In genomic region chr3:121602082-121602561, GRCm38 (mm10) we compare ENCODE assay signal across 8 mouse cellular contexts.
DNase-seq lines count a peak whose midpoint lies in the region; ATAC-seq and TF ChIP-seq lines count a peak whose summit lies in the region.

No protein-coding gene starts in this region.

- TF ChIP-seq RAD21 in CH12.LX (IDR thresholded peaks at IDR 0.05; ENCODE audit: low read depth, low read length): no peak

- no peak overlapping the region for H3K4me2 ChIP-seq in CH12.LX (ENCODE audit: insufficient read depth, low read depth, poor library complexity, severe bottlenecking)
- no peak overlapping the region for H3K4me2 ChIP-seq in intestine, embryonic 14.5 days (ENCODE audit: low read length)
- H3K4me2 ChIP-seq in lung, embryonic 15.5 days: no peak overlapping the region
- no peak overlapping the region for H3K4me2 ChIP-seq in neural tube, embryonic 15.5 days
- H3K4me2 ChIP-seq in hindbrain, embryonic 13.5 days: no peak overlapping the region

- ATAC-seq in Patski: peak; percentile 95
- ATAC-seq in intestine, embryonic 14.5 days (replicated peaks; ENCODE audit: low FRiP score, low TSS enrichment, low read depth): peak; percentile 70
- ATAC-seq in lung, embryonic 15.5 days (ENCODE audit: borderline replicate concordance, extremely low read depth, low FRiP score, low TSS enrichment): peak; percentile 34; the same call in 1 of the 2 replicates
- ATAC-seq in neural tube, embryonic 15.5 days (ENCODE audit: low FRiP score): no peak
- no peak for ATAC-seq in hindbrain, embryonic 13.5 days (ENCODE audit: low FRiP score)

- H3K27me3 ChIP-seq in CH12.LX (replicated peaks): no peaks in the 10 kb centered on the region
- H3K27me3 ChIP-seq in Patski: no peaks in the 10 kb centered on the region
- no peaks in the 10 kb centered on the region for H3K27me3 ChIP-seq in intestine, embryonic 14.5 days (replicated peaks; ENCODE audit: control insufficient read depth, insufficient read depth, low read length)
- no peaks in the 10 kb centered on the region for H3K27me3 ChIP-seq in lung, embryonic 15.5 days
- no peaks in the 10 kb centered on the region for H3K27me3 ChIP-seq in neural tube, embryonic 15.5 days (replicated peaks)
- H3K27me3 ChIP-seq in hindbrain, embryonic 13.5 days: no peaks in the 10 kb centered on the region

- TF ChIP-seq CTCF in CH12.LX (conservative IDR thresholded peaks at IDR 0.05 in 1 of 2, IDR thresholded peaks at IDR 0.05 in 1 of 2; ENCODE audit: low read depth in 2 of 2, low read length in 2 of 2) (no peak), Patski (IDR thresholded peaks at IDR 0.05) (no peak)

- H3K79me2 ChIP-seq in CH12.LX (replicated peaks; ENCODE audit: control insufficient read depth, extremely low read depth, insufficient read depth, poor library complexity, severe bottlenecking): no peaks in the 10 kb centered on the region

- H3K36me3 ChIP-seq in CH12.LX (replicated peaks in 1 of 2; ENCODE audit: control insufficient read depth in 1 of 2, insufficient read depth in 1 of 2, low read length in 1 of 2): no peaks in the 10 kb centered on the region
- H3K36me3 ChIP-seq in intestine, embryonic 14.5 days (ENCODE audit: control insufficient read depth, insufficient read depth, low read length): no peaks in the 10 kb centered on the region
- no peaks in the 10 kb centered on the region for H3K36me3 ChIP-seq in lung, embryonic 15.5 days
- H3K36me3 ChIP-seq in neural tube, embryonic 15.5 days: no peaks in the 10 kb centered on the region
- no peaks in the 10 kb centered on the region for H3K36me3 ChIP-seq in hindbrain, embryonic 13.5 days

- CTCF ChIA-PET in Patski (lab: Charles Lee): interaction anchor here (0.9 to 2.2 kb wide), 9 partner anchors 8 to 121 kb away, joined by 3 to 11 read pairs (median 5); partner anchors contain the start of gene F3

- WGBS in intestine, embryonic 14.5 days: 52% methylated on average over 8 of the region's 8 CpGs
- WGBS in lung, embryonic 15.5 days: 38% methylated on average over 8 of the region's 8 CpGs
- 58% methylated on average over 8 of the region's 8 CpGs for WGBS in neural tube, embryonic 15.5 days
- WGBS in hindbrain, embryonic 13.5 days: 53% methylated on average over 8 of the region's 8 CpGs

- H3K4me3 ChIP-seq in CH12.LX (replicated peaks in 1 of 3; ENCODE audit: low read depth in 2 of 3, low read length in 2 of 3, poor library complexity in 1 of 3): no peak overlapping the region
- no peak overlapping the region for H3K4me3 ChIP-seq in intestine, embryonic 14.5 days (ENCODE audit: low read depth, low read length)
- no peak overlapping the region for H3K4me3 ChIP-seq in lung, embryonic 15.5 days
- H3K4me3 ChIP-seq in neural tube, embryonic 15.5 days (replicated peaks): no peak overlapping the region
- H3K4me3 ChIP-seq in hindbrain, embryonic 13.5 days: no peak overlapping the region

- H3K9me3 ChIP-seq in CH12.LX (replicated peaks; ENCODE audit: low read length): no peaks in the 10 kb centered on the region
- H3K9me3 ChIP-seq in intestine, embryonic 14.5 days (ENCODE audit: control insufficient read depth, low read length): no peaks in the 10 kb centered on the region
- H3K9me3 ChIP-seq in lung, embryonic 15.5 days: no peaks in the 10 kb centered on the region
- no peaks in the 10 kb centered on the region for H3K9me3 ChIP-seq in neural tube, embryonic 15.5 days (replicated peaks)
- H3K9me3 ChIP-seq in hindbrain, embryonic 13.5 days: no peaks in the 10 kb centered on the region

- DNase-seq in CH12.LX (ENCODE audit: extremely low read depth) (no peak), Patski (ENCODE audit: low read depth, low spot score) (peak; percentile 91)
- DNase-seq in intestine, embryonic 14.5 days (ENCODE audit: low spot score): no peak
- no peak for DNase-seq in thymus, postnatal 14 days
- no peak for DNase-seq in right cerebral cortex, postnatal 4 days

- no peak overlapping the region for H3K9ac ChIP-seq in CH12.LX (ENCODE audit: insufficient read depth, low read depth)
- H3K9ac ChIP-seq in intestine, embryonic 14.5 days (ENCODE audit: low read length): no peak overlapping the region
- H3K9ac ChIP-seq in lung, embryonic 15.5 days: no peak overlapping the region
- no peak overlapping the region for H3K9ac ChIP-seq in neural tube, embryonic 15.5 days (replicated peaks)
- H3K9ac ChIP-seq in hindbrain, embryonic 13.5 days: no peak overlapping the region

- no peak for TF ChIP-seq POLR2A in CH12.LX (IDR thresholded peaks at IDR 0.05; ENCODE audit: low read depth, low read length)

- peaks cover 4 to 16% of the 10 kb centered on the region in 2 experiments for H3K4me1 ChIP-seq in CH12.LX (ENCODE audit: control insufficient read depth in 1 of 2, insufficient read depth in 2 of 2)
- peaks cover 28% of the 10 kb centered on the region for H3K4me1 ChIP-seq in intestine, embryonic 14.5 days (replicated peaks; ENCODE audit: control insufficient read depth, insufficient read depth, low read length)
- peaks cover 38% of the 10 kb centered on the region for H3K4me1 ChIP-seq in lung, embryonic 15.5 days
- H3K4me1 ChIP-seq in neural tube, embryonic 15.5 days: peaks cover 9% of the 10 kb centered on the region
- peaks cover 12% of the 10 kb centered on the region for H3K4me1 ChIP-seq in hindbrain, embryonic 13.5 days (replicated peaks)

- in situ Hi-C loops in CH12.LX (cut with MboI; ENCODE audit: low pct_ligation_motif_present, low pct_unique_long_range_greater_than_20kb, low sequenced_read_pairs) (no loop called here), Patski (cut with MboI; ENCODE audit: low pct_unique_long_range_greater_than_20kb) (no loop called here)

- dilution Hi-C loops in CH12.LX (cut with MboI; ENCODE audit: extremely low pct_ligation_motif_present, extremely low pct_unique_long_range_greater_than_20kb, low sequenced_read_pairs): no loop called here

- no peak overlapping the region for H3K27ac ChIP-seq in CH12.LX (ENCODE audit: insufficient read depth, low read depth)
- peak overlapping the region; percentile 48 for H3K27ac ChIP-seq in intestine, embryonic 14.5 days (ENCODE audit: low read depth)
- H3K27ac ChIP-seq in lung, embryonic 15.5 days: peak overlapping the region; percentile 51
- H3K27ac ChIP-seq in neural tube, embryonic 15.5 days (replicated peaks): no peak overlapping the region
- no peak overlapping the region for H3K27ac ChIP-seq in hindbrain, embryonic 13.5 days

- TF ChIP-seq EP300 in CH12.LX (IDR thresholded peaks at IDR 0.05; ENCODE audit: low read length): no peak

- POLR2A ChIA-PET in Patski (lab: Charles Lee): interaction anchor here (0.8 to 1.4 kb wide), 5 partner anchors 9 to 123 kb away, joined by 3 to 7 read pairs (median 3); no protein-coding TSS in a partner anchor

TF ChIP-seq in CH12.LX, 34 proteins besides CTCF, POLR2A, EP300 and RAD21:
- TF ChIP-seq ZMIZ1 (IDR thresholded peaks at IDR 0.05; ENCODE audit: low read depth, low read length): no peak
- no peak for TF ChIP-seq IRF4 (IDR thresholded peaks at IDR 0.05; ENCODE audit: low read depth, low read length)
- no peak for TF ChIP-seq JUN (IDR thresholded peaks at IDR 0.05; ENCODE audit: insufficient read depth, low read depth, low read length)
- no peak for TF ChIP-seq SIN3A (IDR thresholded peaks at IDR 0.05; ENCODE audit: low read length)
- TF ChIP-seq TCF12 (IDR thresholded peaks at IDR 0.05; ENCODE audit: low read depth, low read length): no peak
- TF ChIP-seq MAX (IDR thresholded peaks at IDR 0.05; ENCODE audit: low read length): no peak
- TF ChIP-seq ZNF384 (IDR thresholded peaks at IDR 0.05; ENCODE audit: low read depth, low read length): 0 out of 2 replicates have a peak, but pooled peaks have one; percentile 20
- no peak for TF ChIP-seq MAFK (IDR thresholded peaks at IDR 0.05; ENCODE audit: insufficient replicate concordance, low read length)
- TF ChIP-seq MEF2A (IDR thresholded peaks at IDR 0.05; ENCODE audit: borderline replicate concordance, low read depth, low read length): no peak

Comparison
In these comparisons a context has a peak if more than half of its experiments do, and no peak if none do; other contexts are left out.
1. H3K27ac ChIP-seq: peak in intestine, embryonic 14.5 days (single experiment) and lung, embryonic 15.5 days (single experiment); none in CH12.LX (single experiment), neural tube, embryonic 15.5 days (single experiment) and hindbrain, embryonic 13.5 days (single experiment).
2. ATAC-seq: peak in Patski (single experiment), intestine, embryonic 14.5 days (single experiment) and lung, embryonic 15.5 days (single experiment); none in neural tube, embryonic 15.5 days (single experiment) and hindbrain, embryonic 13.5 days (single experiment).